Mouse (Mus musculus) megakaryocyte progenitor cell, adult 5-6 weeks (primary cell): ENCODE results near the gene Dock7. TPM values are rescaled to one million over a fixed set of nuclear protein-coding genes. Genes with fewer than 3 reads are reported as not detected.

Source experiments
- ATAC-seq: replicated peaks from 2 replicates; pipeline ENCODE4 v1.8.0; 2016; ENCODE audit warnings: mild to moderate bottlenecking, moderate TSS enrichment, inconsistent platforms; ENCODE audit not compliant: poor library complexity
- total RNA-seq, 2 experiments: library from RNA; stranded (forward) in 1 of 2; stranded (reverse) in 1 of 2; fragments of 157-497, 149-512 nt in 1 of 2; fragments of 200-1000 nt in 1 of 2; gene quantifications; 2 replicates each; pipeline versions ENCODE4 v1.2.3 to v1.2.4; 2015 to 2017

Dock7 gene
- total RNA-seq, 2 experiments from 2014 or later = 20.4 to 32.5 TPM

DNA sequence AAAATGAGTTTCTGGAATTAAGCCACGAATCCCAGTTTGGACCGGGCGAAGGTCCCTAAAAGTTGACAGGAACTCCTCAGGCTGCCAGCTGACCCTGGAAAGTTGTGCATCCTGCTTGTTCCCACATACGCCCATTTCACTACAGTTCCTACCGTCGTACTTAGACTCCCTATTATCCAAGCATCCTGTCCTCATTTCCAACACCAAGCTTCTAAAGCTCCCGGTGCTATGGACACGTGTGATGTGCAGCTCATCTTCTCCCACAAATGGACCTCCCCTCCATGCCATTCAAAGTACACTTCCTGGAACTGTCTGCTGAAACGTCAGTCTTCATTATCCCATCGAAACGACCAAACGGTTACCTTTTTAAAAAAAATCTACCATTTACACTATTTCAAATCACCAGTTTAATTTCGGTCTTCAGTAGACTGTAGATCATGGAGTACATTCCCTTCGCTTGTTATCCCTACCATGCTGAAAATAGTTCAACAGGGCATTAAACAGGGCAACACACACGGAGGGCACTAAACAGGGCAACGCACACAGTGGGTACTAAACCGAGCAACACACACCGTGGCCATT, 198.6 kb downstream of the Dock7 start:
- no peak for ATAC-seq

DNA sequence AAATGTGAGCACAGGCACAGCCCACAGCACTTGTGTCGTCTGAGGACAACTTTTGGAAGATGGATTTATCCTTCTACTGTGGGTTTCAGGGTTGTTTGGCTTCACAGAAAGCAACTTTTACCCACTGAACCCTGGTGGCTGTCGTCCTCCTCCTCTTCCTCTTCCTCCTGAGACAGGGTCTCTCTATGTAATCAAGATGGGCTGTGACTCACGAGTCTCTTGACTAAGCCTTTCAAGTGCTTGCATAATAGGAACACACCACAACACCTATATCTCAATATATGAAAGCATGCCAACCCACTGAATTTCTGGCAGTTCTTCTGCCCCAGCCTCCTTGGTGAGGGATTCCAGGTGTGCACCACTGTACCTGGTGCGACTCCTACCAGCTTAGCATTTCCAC, 199.8 kb downstream of the Dock7 start:
- ATAC-seq = no peak

DNA sequence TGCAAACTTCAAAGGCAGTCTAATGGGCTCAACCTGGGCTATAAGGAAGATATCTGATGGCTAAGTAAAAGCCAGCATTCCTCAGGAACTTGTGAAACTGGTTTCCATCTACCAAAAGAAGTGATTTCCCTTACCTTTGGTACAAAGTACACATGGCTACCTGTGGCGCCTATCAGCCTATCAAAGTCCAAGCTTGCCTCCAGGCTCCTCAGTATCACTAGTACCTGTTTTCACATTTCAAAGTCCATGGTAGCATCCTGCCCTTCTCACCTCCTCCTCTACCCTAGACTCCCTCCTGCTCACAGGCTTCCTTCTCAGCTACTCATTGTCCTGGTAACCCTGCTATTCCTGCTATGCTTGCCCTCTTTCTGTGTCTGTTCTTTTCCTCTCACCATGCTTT, 202.5 kb downstream of the Dock7 start:
- ATAC-seq = no peak

GRCm38 (mm10) chr4:98917724-98918123, 203.0 kb downstream of the Dock7 start:
- no peak for ATAC-seq

DNA sequence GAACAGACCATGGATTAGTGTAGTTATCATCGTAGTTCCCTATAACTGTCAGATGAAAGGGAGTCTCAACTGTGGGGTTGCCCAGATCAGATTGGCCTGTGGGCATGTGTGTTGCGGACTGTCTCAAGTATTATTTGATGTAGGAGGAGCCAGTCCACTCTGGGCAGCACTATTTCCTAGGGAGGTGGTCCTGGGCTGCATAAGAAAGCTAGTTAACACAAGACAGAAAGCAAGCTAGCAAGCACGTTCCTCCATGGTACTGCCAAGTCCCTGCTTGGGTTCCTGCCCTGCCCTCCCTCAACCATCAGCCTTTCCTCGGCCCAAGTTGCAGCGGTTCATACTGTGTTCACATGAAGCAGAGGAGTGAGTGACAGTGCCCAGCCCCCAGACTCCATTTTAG, 210.5 kb downstream of the Dock7 start:
- no peak for ATAC-seq

DNA sequence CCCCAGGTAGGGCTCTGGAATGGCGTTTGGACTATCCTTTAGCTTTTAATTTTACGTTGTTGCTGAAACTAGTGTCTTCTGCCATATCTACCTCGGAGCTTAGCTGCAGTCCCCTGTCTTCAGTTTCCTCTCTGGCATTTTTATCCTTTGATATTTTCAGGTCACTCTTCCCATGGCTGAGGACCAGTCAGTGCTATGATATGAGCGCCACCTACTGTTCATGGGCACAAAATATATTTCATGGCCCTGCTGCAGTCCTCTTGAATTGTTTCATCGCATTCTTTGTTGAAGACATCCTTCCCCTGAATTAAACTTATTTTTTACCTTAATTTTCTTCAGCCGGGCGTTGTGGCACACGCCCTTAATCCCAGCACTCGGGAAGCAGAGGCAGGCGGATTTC, 233.6 kb downstream of the Dock7 start:
- peak; percentile 87 for ATAC-seq

Other genes with a start within 250 kb of the Dock7 start
- 192 and 198 TPM in 2 replicates for gene Usp1, start 197.1 kb downstream of the Dock7 start, total RNA-seq (2015)
- 164 and 194 TPM in 2 replicates for gene Usp1, start 197.1 kb downstream of the Dock7 start, total RNA-seq (2017)
- gene Angptl3, start 90.0 kb downstream of the Dock7 start, total RNA-seq (2015) = 1.7 and 3.2 TPM in 2 replicates
- 2.0 and 3.7 TPM in 2 replicates for gene Angptl3, start 90.0 kb downstream of the Dock7 start, total RNA-seq (2017)
- gene Atg4c, start 73.0 kb upstream of the Dock7 start, total RNA-seq (2015) = 18.0 and 22.4 TPM in 2 replicates
- 13.9 and 16.8 TPM in 2 replicates for gene Atg4c, start 73.0 kb upstream of the Dock7 start, total RNA-seq (2017)
- 0.61 and 1.2 TPM in 2 replicates for gene Gm12689, start 175.0 kb upstream of the Dock7 start, total RNA-seq (2015)
- gene Gm12689, start 175.0 kb upstream of the Dock7 start, total RNA-seq (2017) = 0.62 TPM in 1 of 2 replicates, not detected in the other